Mouse (Mus musculus) embryonic facial prominence, embryonic 14.5 days (tissue): ENCODE results near the gene Dot1l. TPM values are rescaled to one million over a fixed set of nuclear protein-coding genes. Genes with fewer than 3 reads are reported as not detected.
A peak's percentile ranks its signal among the peaks of the same experiment; 100 is the strongest.

ENCODE experiments used
- ATAC-seq: fragments of 200-750 bp; cut with Nextera tagmentation; 2 replicates; pipeline ENCODE4 v1.8.0; 2017; ENCODE audit warnings: low read depth, moderate number of reproducible peaks, moderate TSS enrichment
- DNase-seq: peaks from one replicate; pipeline ENCODE4 v3.0.0-alpha.2; 2015; ENCODE audit warnings: low spot score
- H3K27ac ChIP-seq: fragments of 300-500 bp; sonication (generic); replicated peaks from 2 replicates; pipeline ENCODE4 v1.5.1; 2014; ENCODE audit warnings: low read depth, mild to moderate bottlenecking, low read length, moderate library complexity
- H3K27me3 ChIP-seq: fragments of 300-500 bp; sonication (generic); replicated peaks from 2 replicates; pipeline ENCODE4 v1.6.1; 2014; ENCODE audit warnings: low read length; ENCODE audit not compliant: control insufficient read depth, insufficient read depth
- H3K36me3 ChIP-seq: fragments of 300-500 bp; sonication (generic); 2 replicates; pipeline ENCODE4 v1.6.1; 2014; ENCODE audit warnings: low read length, mixed read lengths; ENCODE audit not compliant: control insufficient read depth, insufficient read depth
- H3K4me1 ChIP-seq: fragments of 300-500 bp; sonication (generic); 2 replicates; pipeline ENCODE4 v1.6.1; 2014; ENCODE audit warnings: antibody characterized with exemption, low read length; ENCODE audit not compliant: control insufficient read depth, insufficient read depth
- H3K4me2 ChIP-seq: fragments of 300-500 bp; sonication (generic); 2 replicates; pipeline ENCODE4 v1.6.1; 2014; ENCODE audit warnings: low read depth, mild to moderate bottlenecking, low read length, moderate library complexity, mixed read lengths
- H3K4me3 ChIP-seq: fragments of 300-500 bp; sonication (generic); 2 replicates; pipeline ENCODE4 v1.5.1; 2014; ENCODE audit warnings: low read depth, mild to moderate bottlenecking, low read length
- H3K9ac ChIP-seq: fragments of 300-500 bp; sonication (generic); 2 replicates; pipeline ENCODE4 v1.6.1; 2014; ENCODE audit warnings: low read depth, mild to moderate bottlenecking, low read length, moderate library complexity, mixed read lengths
- H3K9me3 ChIP-seq: fragments of 300-500 bp; sonication (generic); 2 replicates; pipeline ENCODE4 v1.6.1; 2016; ENCODE audit warnings: low read length; ENCODE audit not compliant: control insufficient read depth
- WGBS: fragments of 180-500 bp; shearing (Covaris S2); extraction: QIAGEN DNeasy Blood & Tissue Kit; methylation state at CpG from one replicate; pipeline ENCODE4 v1.1.7; 2014; 5-methylcytosine and 5-hydroxymethylcytosine counted together
- polyA plus RNA-seq: library from polyadenylated mRNA; unstranded; fragments of >200 nt; fragmentation: Nextera tagmentation; extraction: Ambion mirVana; gene quantifications from 2 replicates; pipeline ENCODE4 v1.2.1, GENCODE M21; 2014

Gene Dot1l
- polyA plus RNA-seq, 1 experiment from 2014 or later, result 21.5 TPM

- Histone ChIP-seq H3K36me3 (peaks cover 70% of the 10 kb centered on the region), H3K27me3 (no peaks in the 10 kb centered on the region), H3K4me3 (peak overlapping the region; percentile 83), H3K4me2 (peak overlapping the region; percentile 92), H3K27ac (peak overlapping the region; percentile 96), H3K4me1 (peaks cover 16% of the 10 kb centered on the region), H3K9me3 (no peaks in the 10 kb centered on the region), H3K9ac (peak overlapping the region; percentile 98)
- WGBS, result 1% methylated on average over 18 of the region's 18 CpGs
- ATAC-seq (no peak), DNase-seq (peak; percentile 38)
These were observed 44.1 kb downstream of the Dot1l start for GRCm38 (mm10) chr10:80799070-80799566.

- Histone ChIP-seq H3K27me3 (no peaks in the 10 kb centered on the region), H3K4me2 (no peak overlapping the region), H3K36me3 (peaks cover 50% of the 10 kb centered on the region), H3K4me1 (peaks cover 14% of the 10 kb centered on the region; the same call in 1 of the 2 replicates), H3K27ac (no peak overlapping the region), H3K9me3 (no peaks in the 10 kb centered on the region), H3K4me3 (no peak overlapping the region), H3K9ac (no peak overlapping the region; the same call in 1 of the 2 replicates)
- 90% methylated on average over 10 of the region's 10 CpGs for WGBS
- ATAC-seq, result no peak
- DNase-seq, result no peak
These were observed 47.4 kb downstream of the Dot1l start for GRCm38 (mm10) chr10:80802204-80802912.

- Histone ChIP-seq H3K4me1 (peaks cover 16% of the 10 kb centered on the region), H3K9ac (no peak overlapping the region), H3K4me2 (no peak overlapping the region), H3K4me3 (no peak overlapping the region), H3K36me3 (peaks cover 50% of the 10 kb centered on the region), H3K27me3 (peaks cover under 1% of the 10 kb centered on the region; the same call in 1 of the 2 replicates), H3K27ac (no peak overlapping the region), H3K9me3 (no peaks in the 10 kb centered on the region)
- DNase-seq (no peak), ATAC-seq (no peak)
- WGBS, result 77% methylated on average over 3 of the region's 3 CpGs
These were observed 48.0 kb downstream of the Dot1l start for GRCm38 (mm10) chr10:80802996-80803395.

GRCm38 (mm10) chr10:80804340-80804739 is 49.3 kb downstream of the Dot1l start:
- DNase-seq (no peak), ATAC-seq (no peak)
- WGBS, result no CpG with 5 or more reads among the region's 2 CpGs
- H3K27ac ChIP-seq, result no peak overlapping the region
- H3K27me3 ChIP-seq, result peaks cover 14% of the 10 kb centered on the region
- H3K9ac ChIP-seq, result no peak overlapping the region
- peaks cover 19% of the 10 kb centered on the region for H3K4me1 ChIP-seq
- H3K36me3 ChIP-seq, result peaks cover 50% of the 10 kb centered on the region
- no peak overlapping the region for H3K4me3 ChIP-seq
- no peaks in the 10 kb centered on the region for H3K9me3 ChIP-seq
- H3K4me2 ChIP-seq, result no peak overlapping the region

GRCm38 (mm10) chr10:80804916-80805315 is 49.9 kb downstream of the Dot1l start, which contains the start of gene Amh:
Gene Amh (plus strand): TSS chr10:80805243.
- no peak within 1 kb of the TSS for H3K27ac ChIP-seq
- no peak for DNase-seq
- H3K4me3 ChIP-seq, result no peak within 1 kb of the TSS
- no peak for ATAC-seq
- H3K9ac ChIP-seq, result no peak within 1 kb of the TSS
- peaks cover 50% of the 10 kb centered on the region for H3K36me3 ChIP-seq
- no peak within 1 kb of the TSS for H3K4me2 ChIP-seq
- H3K9me3 ChIP-seq, result no peaks in the 10 kb centered on the region
- WGBS, result 67% methylated on average over 6 of the region's 6 CpGs
- peaks cover 14% of the 10 kb centered on the region for H3K4me1 ChIP-seq
- peaks cover 19% of the 10 kb centered on the region for H3K27me3 ChIP-seq

- no peak for DNase-seq
- Histone ChIP-seq H3K4me1 (peaks cover 15% of the 10 kb centered on the region), H3K36me3 (peaks cover 47% of the 10 kb centered on the region), H3K27me3 (peaks cover 21% of the 10 kb centered on the region), H3K9me3 (no peaks in the 10 kb centered on the region), H3K4me2 (no peak overlapping the region), H3K9ac (no peak overlapping the region), H3K4me3 (no peak overlapping the region), H3K27ac (no peak overlapping the region)
- 60% methylated on average over 1 of the region's 5 CpGs for WGBS
- ATAC-seq, result no peak
These were observed 50.3 kb downstream of the Dot1l start for GRCm38 (mm10) chr10:80805322-80805721.

GRCm38 (mm10) chr10:80805925-80806324 is 50.9 kb downstream of the Dot1l start:
- H3K9ac ChIP-seq, result no peak overlapping the region
- H3K4me1 ChIP-seq, result peaks cover 15% of the 10 kb centered on the region
- H3K36me3 ChIP-seq, result peaks cover 43% of the 10 kb centered on the region
- ATAC-seq, result peak; percentile 42
- DNase-seq, result no peak
- no peak overlapping the region for H3K27ac ChIP-seq
- H3K9me3 ChIP-seq, result no peaks in the 10 kb centered on the region
- H3K27me3 ChIP-seq, result peaks cover 21% of the 10 kb centered on the region
- WGBS, result 19% methylated on average over 3 of the region's 3 CpGs
- H3K4me2 ChIP-seq, result no peak overlapping the region
- no peak overlapping the region for H3K4me3 ChIP-seq

- Histone ChIP-seq H3K4me3 (peak overlapping the region; percentile 45), H3K27ac (peak overlapping the region; percentile 83; the same call in 1 of the 2 replicates), H3K4me2 (peak overlapping the region; percentile 97), H3K27me3 (peaks cover 21% of the 10 kb centered on the region), H3K9ac (peak overlapping the region; percentile 71), H3K4me1 (peaks cover 15% of the 10 kb centered on the region), H3K9me3 (no peaks in the 10 kb centered on the region), H3K36me3 (peaks cover 37% of the 10 kb centered on the region)
- WGBS, result 48% methylated on average over 31 of the region's 34 CpGs
- DNase-seq, result no peak
- ATAC-seq, result no peak
These were observed 51.5 kb downstream of the Dot1l start for GRCm38 (mm10) chr10:80806341-80807056.
